Mouse (Mus musculus): ENCODE measurements at regions not wholly inside any gene's neighbourhood (a gene's known extent, or its start where the extent isn't known, plus 50 kb on each side); places are given as distances from the start of the nearest gene placed in this dataset.

- no peak for DNase-seq
Measured at GRCm38 (mm10) chr6:97741427-97741826, 65.4 kb upstream of the Mitf start.

DNA sequence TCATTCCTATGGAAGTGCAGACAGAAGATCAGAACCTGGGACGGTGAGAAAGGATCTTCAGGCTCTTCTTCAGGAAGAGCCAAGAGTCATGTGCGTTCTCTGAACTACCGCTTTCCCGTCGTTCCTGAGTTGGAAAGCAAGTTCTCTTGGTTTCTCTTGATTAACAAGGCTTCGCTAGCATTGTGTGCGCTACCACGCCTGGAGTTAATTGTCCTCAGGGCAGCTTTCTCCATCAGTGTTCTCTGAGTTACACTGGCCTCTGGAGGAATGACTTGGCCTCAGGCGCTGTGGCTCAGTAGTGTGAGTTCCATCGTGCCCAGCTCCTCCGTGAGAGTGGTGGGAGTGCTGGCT, 66.0 kb upstream of the Mitf start:
- no peak for DNase-seq

GRCm38 (mm10) chr6:97740107-97740850, 66.6 kb upstream of the Mitf start:
- DNase-seq: peak; percentile 31

GRCm38 (mm10) chr6:97738846-97739245, 68.0 kb upstream of the Mitf start:
- DNase-seq: no peak

DNA sequence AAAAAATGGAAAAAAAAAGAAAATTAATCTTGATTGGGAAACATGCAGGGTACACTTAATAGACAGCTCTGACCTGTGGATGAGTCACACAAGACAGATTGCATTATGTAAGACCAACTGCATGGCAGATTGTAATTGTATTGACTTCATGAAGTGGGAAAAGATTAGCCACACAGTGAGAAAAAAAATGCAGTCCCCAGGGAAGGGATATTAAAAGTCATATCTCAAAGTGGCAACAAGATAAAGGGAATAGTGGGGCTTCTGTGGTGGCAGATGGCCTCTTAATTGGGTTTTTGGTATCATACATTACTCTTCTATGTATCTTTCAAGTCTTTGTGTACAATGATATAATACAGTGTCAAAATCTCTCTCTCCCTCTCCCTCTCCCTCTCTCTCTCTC, 76.0 kb upstream of the Mitf start:
- DNase-seq: no peak

DNA sequence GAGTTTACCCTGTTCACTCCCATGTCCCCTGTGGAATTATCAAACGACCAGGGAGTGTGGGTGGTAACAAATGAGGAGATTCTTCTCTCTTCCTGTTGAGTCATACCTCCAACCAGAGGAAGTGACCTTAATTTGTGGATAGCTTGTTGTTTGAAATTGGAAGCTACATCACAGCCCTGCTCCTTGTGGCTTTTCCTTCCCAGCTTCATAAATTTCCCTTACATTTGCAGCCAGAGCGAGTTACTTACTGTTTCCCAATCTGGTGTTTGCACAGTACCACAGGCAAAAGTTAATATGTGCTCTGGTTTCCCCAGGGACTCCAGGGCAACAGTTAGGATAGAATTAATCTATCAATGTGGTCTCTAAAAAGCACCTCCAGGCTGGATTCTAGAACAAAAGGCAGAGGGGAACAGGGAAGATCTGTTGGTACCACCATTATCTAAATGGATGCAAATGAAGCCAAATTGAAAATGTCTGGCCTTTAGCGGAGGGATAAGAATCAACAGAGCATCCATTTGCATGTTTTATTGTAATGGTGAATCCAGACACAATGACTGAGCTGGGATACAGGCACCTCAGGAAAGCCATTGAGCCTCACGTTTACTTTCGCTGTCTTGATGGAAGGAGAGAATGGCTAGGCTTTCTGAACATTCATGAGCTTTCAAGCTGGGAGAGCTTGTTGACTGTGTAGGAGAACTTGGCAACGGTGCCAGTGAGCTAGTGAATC, 88.5 kb upstream of the Mitf start:
- DNase-seq: no peak

DNA sequence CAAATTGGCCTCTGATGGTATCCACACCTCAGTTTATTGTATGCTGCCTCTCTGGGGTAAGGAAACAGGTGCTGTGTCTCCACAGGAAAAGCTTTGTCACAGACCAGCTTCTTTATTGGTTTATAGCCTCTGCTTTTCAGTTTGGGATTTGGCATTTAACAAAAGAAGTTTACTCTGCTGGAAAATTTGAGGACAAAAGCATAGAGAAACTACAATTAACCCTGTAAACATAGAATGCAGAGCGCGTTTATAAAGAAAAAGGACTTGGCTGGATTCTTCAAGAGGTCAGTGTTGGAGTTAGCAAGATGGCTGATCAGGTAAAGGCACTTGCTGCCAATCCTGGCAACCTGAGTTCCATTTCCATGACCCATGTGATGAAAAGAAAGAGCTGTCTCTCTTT, 90.1 kb upstream of the Frmd4b start:
- DNase-seq: no peak

DNA sequence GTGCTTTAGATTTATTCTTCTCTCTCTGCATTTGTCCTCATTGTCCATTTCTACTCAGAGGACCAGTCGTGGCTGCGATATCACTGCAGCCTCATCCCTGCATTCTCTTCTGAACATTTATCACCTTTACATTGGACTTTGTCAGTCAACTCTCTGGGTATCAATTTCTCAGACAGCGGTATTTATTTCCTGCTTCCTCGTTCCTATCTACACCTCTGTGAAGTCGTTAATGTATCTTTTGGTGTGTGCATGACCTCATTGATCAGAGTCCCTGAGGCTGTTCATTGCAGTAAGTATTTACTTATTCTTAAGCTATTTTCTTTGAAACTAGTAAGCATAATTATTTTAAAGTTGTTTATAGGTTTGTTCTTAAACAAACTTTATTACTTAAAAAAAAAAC, 87.0 kb upstream of the Frmd4b start:
- DNase-seq: no peak

- DNase-seq: no peak
Measured at GRCm38 (mm10) chr6:97699752-97700098, 82.4 kb upstream of the Frmd4b start.

GRCm38 (mm10) chr6:97699054-97699751, 81.9 kb upstream of the Frmd4b start:
- DNase-seq: no peak

- DNase-seq: no peak
Measured at GRCm38 (mm10) chr6:97693281-97693680, 75.9 kb upstream of the Frmd4b start.

- no peak for DNase-seq
Measured at GRCm38 (mm10) chr6:97691136-97691535, 73.8 kb upstream of the Frmd4b start.

DNA sequence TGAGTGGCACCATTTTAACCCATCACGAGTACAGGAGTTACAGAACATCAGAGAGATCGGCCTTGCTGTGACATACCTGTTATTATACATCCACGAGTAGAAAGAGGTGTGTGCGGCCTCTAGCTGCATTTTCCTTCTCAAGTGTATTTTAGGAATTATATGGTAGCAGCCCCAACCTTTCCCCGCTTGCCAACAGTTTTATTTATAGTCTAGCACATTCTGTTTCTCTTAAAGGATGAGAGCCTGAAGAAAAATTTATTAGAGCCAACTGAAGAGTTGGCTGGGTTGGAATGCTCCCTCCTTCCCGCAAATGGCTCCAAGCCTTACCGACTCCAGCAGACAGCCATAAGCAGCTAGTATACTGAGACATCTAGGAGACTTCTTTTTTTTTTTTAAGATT, 67.0 kb upstream of the Frmd4b start:
- DNase-seq: no peak

DNA sequence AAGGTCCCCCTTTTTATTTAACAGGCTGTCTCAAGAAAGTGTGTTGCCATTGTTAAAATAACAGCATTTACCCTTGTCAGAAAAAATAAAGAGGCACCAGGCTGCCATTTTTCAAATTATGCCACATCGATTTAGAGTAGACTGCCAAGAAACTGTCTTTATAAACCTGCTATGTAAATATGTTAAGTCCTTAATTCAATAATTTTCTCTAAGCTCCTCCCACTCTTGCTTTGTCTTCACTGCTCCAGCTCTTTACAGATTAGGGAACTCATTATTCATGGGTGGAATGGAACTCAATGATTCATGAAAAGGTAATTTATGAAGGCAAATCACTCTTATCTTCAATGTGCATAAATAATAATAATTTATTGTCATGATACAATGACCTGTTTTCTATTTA, 64.9 kb upstream of the Frmd4b start:
- no peak for DNase-seq

- no peak for DNase-seq
Measured at GRCm38 (mm10) chr6:97675181-97675756, 57.9 kb upstream of the Frmd4b start.

DNA sequence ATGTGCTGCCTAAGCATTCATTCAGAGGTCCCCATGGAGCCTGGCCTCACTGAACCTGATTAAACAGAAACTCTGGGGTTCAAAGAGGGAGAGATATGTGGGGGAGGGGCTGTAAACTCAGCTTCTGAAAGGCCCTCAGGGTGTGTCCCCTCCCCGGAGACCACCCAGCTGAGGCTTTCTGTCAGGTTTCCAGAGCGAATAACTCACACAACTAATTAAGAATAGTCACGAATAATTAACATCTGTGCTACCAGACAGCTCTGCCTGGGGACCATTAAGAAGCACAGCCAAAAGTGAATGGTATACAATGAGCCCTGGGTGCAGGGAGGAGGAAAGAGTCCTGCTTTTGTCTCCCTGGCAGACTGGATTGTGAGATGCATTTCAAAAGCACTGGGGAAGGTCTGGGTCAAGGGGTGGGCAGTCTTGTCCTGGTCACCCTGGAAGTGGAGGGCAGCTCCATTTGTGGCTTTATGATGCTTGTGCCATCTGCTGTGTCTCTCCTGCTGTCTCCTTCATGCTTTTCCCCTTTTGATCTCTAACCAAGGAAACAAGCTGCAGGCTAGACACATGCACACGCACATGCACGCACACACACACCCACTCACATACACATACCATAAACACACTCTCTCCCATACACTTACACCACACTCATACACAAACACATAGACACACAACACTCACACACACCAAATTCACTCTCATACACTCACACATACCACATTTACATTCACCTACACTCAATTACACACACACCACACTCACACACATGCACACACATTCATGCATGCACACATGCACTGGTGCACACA, 49.7 kb upstream of the Frmd4b start:
- DNase-seq: no peak
